Mouse (Mus musculus): ENCODE results near the gene Taf6l.

GRCm38 (mm10) chr19:8788521-8788920, 2.3 kb upstream of the Taf6l start:
- no peak for TF ChIP-seq CTCF (IDR thresholded peaks at IDR 0.05; ENCODE audit: low read depth)
- TF ChIP-seq EP300 (IDR thresholded peaks at IDR 0.05; ENCODE audit: low read depth): no peak
